Mouse (Mus musculus) kidney, embryonic 14.5 days (tissue): ENCODE results near the gene Upf2. TPM values are rescaled to one million over a fixed set of nuclear protein-coding genes. Genes with fewer than 3 reads are reported as not detected.
"Not testable (repeated sequence)": the region's sequence is repeated elsewhere in the genome, so short reads cannot be mapped to it uniquely, and the experiment has no call there.

ENCODE experiments used
- ATAC-seq: fragments of 200-750 bp; cut with Nextera tagmentation; 2 replicates; pipeline ENCODE4 v1.8.0; 2017; ENCODE audit warnings: moderate number of reproducible peaks, mild to moderate bottlenecking, moderate TSS enrichment, moderate library complexity; ENCODE audit not compliant: low FRiP score, low TSS enrichment
- H3K27ac ChIP-seq: fragments of 300-500 bp; sonication (generic); 2 replicates; pipeline ENCODE4 v1.5.1; 2014; ENCODE audit warnings: low read depth, mild to moderate bottlenecking, low read length, moderate library complexity, mixed read lengths
- H3K27me3 ChIP-seq: fragments of 300-500 bp; sonication (generic); 2 replicates; pipeline ENCODE4 v1.6.1; 2014; ENCODE audit warnings: mild to moderate bottlenecking, low read length; ENCODE audit not compliant: control insufficient read depth, insufficient read depth
- H3K36me3 ChIP-seq: fragments of 300-500 bp; sonication (generic); 2 replicates; pipeline ENCODE4 v1.6.1; 2014; ENCODE audit warnings: low read length, mixed read lengths; ENCODE audit not compliant: control insufficient read depth, insufficient read depth
- H3K4me1 ChIP-seq: fragments of 300-500 bp; sonication (generic); 2 replicates; pipeline ENCODE4 v1.6.1; 2014; ENCODE audit warnings: low read length, mixed read lengths; ENCODE audit not compliant: control insufficient read depth, insufficient read depth
- H3K4me2 ChIP-seq: fragments of 300-500 bp; sonication (generic); replicated peaks from 2 replicates; pipeline ENCODE4 v1.6.1; 2014; ENCODE audit warnings: low read depth, mild to moderate bottlenecking, low read length
- H3K4me3 ChIP-seq: fragments of 300-500 bp; sonication (generic); 2 replicates; pipeline ENCODE4 v1.5.1; 2014; ENCODE audit warnings: mild to moderate bottlenecking, low read length
- H3K9ac ChIP-seq: fragments of 300-500 bp; sonication (generic); 2 replicates; pipeline ENCODE4 v1.6.1; 2014; ENCODE audit warnings: low read depth, mild to moderate bottlenecking, low read length, moderate library complexity
- H3K9me3 ChIP-seq: fragments of 300-500 bp; sonication (generic); 2 replicates; pipeline ENCODE4 v1.6.1; 2016; ENCODE audit warnings: low read length; ENCODE audit not compliant: control insufficient read depth
- WGBS: fragments of 180-500 bp; shearing (Covaris S2); extraction: QIAGEN DNeasy Blood & Tissue Kit; methylation state at CpG from one replicate; pipeline ENCODE4 v1.1.7; 2014; 5-methylcytosine and 5-hydroxymethylcytosine counted together
- polyA plus RNA-seq: library from polyadenylated mRNA; unstranded; fragments of >200 nt; fragmentation: Nextera tagmentation; extraction: Ambion mirVana; gene quantifications from 2 replicates; pipeline ENCODE4 v1.2.1, GENCODE M21; 2014

Upf2 gene
- polyA plus RNA-seq, 1 experiment from 2014 or later, result 12.1 TPM

DNA sequence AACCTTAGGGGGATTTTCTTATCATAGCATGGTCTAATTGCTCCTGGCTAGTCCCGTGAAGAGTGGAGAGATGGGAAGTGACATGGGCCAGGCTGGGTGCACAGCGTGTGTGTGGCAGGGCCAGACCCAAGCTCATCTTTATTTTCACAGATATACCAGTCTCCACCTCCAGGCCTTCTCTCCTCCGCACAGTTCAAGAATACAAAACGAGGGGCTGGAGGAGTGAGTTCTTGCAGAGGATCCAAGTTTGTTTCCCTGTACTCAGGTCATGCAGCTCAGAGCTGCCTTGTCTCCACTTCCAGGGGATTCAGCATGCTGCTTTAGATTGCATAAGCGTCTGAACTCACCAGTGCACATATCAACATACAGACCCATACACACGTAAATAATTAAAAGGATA is 131.3 kb downstream of the Upf2 start:
- Histone ChIP-seq H3K27me3 (no peaks in the 10 kb centered on the region), H3K4me2 (no peak overlapping the region), H3K4me1 (0 out of 2 replicates have a peak, but pooled peaks cover 6% of the 10 kb centered on the region), H3K4me3 (no peak overlapping the region), H3K36me3 (no peaks in the 10 kb centered on the region), H3K9me3 (no peaks in the 10 kb centered on the region), H3K27ac (no peak overlapping the region), H3K9ac (no peak overlapping the region)
- ATAC-seq, result no peak
- 81% methylated on average over 6 of the region's 6 CpGs for WGBS

DNA sequence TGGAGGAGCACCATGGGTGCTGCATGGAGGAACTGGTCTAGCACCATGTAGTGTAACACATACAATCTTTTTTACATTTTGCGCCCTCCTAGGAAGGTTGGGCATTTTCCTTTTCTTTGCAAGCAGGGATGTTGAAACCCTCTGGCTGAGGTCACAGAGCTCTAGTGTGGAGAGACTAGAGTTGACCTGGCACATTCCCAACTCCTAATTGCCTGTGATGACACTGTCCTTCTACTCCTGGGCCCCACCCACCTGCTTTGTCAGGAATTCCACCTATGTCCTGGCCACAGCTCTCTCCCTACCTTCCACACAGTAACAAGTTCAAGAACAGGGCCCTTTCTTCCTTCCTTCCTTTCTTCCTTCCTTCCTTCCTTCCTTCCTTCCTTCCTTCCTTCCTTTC is 132.4 kb downstream of the Upf2 start:
- Histone ChIP-seq H3K4me3 (no peak overlapping the region), H3K36me3 (no peaks in the 10 kb centered on the region), H3K4me1 (0 out of 2 replicates have a peak, but pooled peaks cover 6% of the 10 kb centered on the region), H3K27ac (no peak overlapping the region), H3K27me3 (no peaks in the 10 kb centered on the region), H3K9me3 (no peaks in the 10 kb centered on the region), H3K4me2 (no peak overlapping the region), H3K9ac (no peak overlapping the region)
- no peak for ATAC-seq
- WGBS, result 100% methylated on average over 1 of the region's 1 CpGs

DNA sequence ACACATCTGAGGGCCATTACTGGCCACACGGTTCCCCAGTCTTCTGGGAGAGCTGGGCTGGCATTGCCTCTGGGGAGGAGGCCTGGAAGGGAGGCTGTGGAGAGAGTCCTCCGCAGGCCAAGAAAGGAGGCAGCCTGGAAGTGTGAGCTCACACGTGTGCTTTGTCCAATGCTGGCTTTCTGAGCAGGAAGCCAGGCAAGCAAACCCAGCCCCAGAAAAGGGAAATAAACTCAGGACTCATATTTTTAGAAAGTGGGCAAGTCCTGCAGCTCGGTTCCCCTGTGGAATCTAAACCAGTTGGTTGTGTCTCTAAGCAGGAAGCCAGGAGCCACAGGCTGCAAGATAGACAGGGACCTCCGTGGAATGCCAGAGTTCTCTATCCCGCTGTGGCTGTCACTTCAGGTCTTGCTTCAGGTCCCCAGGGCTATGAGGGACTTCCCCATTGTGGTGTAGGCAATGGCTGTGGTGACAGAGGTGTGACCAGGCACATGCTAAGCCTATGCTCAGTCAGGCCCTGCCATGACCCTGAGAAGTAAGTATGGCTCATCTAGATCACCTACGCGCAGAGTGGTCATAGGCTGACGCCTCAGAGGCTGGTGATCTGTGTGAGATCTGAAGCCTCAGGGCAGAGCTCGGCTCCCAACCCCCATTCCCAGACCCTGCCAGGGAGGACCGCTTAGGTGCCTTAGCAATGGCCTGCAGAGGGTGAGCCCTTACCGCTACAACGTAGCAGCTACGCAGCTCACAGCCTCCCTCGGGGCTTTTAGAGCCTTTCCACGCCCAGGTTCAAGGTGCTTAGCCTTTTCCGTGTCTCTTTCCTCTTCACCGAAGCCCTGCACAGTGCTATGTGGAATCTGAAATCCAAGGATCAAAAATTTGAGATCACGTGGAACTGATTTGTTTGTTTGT is 134.6 kb downstream of the Upf2 start:
- Histone ChIP-seq H3K4me3 (no peak overlapping the region), H3K9ac (no peak overlapping the region), H3K27me3 (no peaks in the 10 kb centered on the region), H3K4me1 (0 out of 2 replicates have a peak, but pooled peaks cover 6% of the 10 kb centered on the region), H3K9me3 (no peaks in the 10 kb centered on the region), H3K27ac (no peak overlapping the region), H3K36me3 (no peaks in the 10 kb centered on the region), H3K4me2 (no peak overlapping the region)
- no peak for ATAC-seq
- WGBS, result 69% methylated on average over 19 of the region's 19 CpGs

DNA sequence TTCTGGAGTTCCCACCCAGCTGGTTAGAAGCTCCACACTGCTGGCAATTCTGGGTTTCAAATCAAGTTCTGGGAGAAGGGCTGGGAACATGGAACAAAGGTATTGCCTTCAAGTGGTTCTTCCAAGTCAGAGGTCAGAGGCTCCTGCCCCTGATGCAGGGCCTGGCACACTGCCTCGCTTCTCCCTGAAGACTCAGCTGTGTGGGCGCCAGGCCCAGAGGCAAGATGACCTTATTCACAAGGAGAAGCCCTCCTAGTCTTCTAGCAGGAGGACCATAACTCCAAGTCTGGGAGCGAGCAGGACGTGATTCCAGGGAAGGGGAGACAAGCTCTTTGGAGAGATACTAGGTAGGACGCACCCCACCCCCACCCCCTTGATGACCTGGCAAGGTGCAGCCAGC is 135.9 kb downstream of the Upf2 start:
- H3K4me3 ChIP-seq, result no peak overlapping the region
- H3K9ac ChIP-seq, result no peak overlapping the region
- no peaks in the 10 kb centered on the region for H3K36me3 ChIP-seq
- no peak overlapping the region for H3K27ac ChIP-seq
- H3K9me3 ChIP-seq, result no peaks in the 10 kb centered on the region
- H3K27me3 ChIP-seq, result no peaks in the 10 kb centered on the region
- H3K4me1 ChIP-seq, result 0 out of 2 replicates have a peak, but pooled peaks cover 2% of the 10 kb centered on the region
- H3K4me2 ChIP-seq, result no peak overlapping the region
- no peak for ATAC-seq
- WGBS, result 90% methylated on average over 5 of the region's 5 CpGs

DNA sequence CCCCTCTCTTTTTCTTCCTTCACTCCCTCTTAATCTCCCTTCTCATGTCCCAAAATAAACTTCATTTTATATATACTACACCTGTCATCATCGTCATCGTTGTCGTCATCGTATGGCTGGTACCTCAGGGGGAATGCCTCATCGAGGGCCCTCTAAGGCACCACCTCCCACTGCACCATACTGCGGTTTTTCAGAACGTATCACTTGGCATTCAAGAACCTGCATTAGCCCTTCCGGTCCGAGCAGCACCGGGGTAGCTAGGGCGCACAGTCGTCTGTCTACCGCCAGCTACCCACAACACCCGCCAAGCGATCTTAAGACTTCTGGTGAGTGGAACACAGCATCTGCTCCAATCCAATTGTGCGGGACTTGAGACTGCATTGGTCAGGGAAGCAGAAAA is 138.7 kb downstream of the Upf2 start:
- H3K27me3 ChIP-seq, ATAC-seq, H3K36me3 ChIP-seq, H3K9me3 ChIP-seq, H3K4me1 ChIP-seq, H3K4me3 ChIP-seq, H3K9ac ChIP-seq, H3K27ac ChIP-seq, H3K4me2 ChIP-seq: not testable (repeated sequence)
- 91% methylated on average over 16 of the region's 16 CpGs for WGBS

DNA sequence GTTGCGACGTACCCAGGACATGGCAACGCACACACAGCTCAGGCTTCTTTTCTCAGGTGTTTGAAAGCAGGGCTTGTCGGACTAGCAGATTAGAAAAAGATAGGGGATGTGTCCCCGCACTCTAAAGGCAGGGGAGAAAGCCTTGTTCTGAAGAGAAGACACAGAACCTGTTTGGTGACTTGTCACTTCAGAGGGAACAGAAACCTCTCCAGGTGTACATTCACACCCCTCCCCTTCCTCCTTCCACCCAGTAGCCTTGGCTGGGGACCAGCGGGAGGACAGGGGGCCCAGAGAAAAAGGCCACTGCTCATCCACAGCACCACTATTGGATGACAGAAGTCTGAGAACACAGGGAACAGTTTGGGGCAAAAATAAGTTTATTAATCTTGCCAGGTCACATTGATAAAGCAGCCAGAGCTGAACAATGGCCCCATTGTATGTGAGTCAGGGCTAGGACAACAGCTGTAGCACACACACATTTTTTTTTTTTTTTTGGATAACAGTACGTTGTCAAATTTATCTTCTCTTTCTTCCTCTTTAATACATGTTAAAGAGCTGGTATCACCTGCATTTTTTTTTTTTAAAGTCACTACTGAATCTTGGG is 145.9 kb downstream of the Upf2 start:
- ATAC-seq, result no peak
- peaks cover 5% of the 10 kb centered on the region; the same call in 1 of the 2 replicates for H3K4me1 ChIP-seq
- H3K9ac ChIP-seq, result no peak overlapping the region
- H3K36me3 ChIP-seq, result no peaks in the 10 kb centered on the region
- H3K4me3 ChIP-seq, result no peak overlapping the region
- H3K27me3 ChIP-seq, result peaks cover 10% of the 10 kb centered on the region
- no peak overlapping the region for H3K27ac ChIP-seq
- H3K9me3 ChIP-seq, result no peaks in the 10 kb centered on the region
- WGBS, result 68% methylated on average over 7 of the region's 7 CpGs
- H3K4me2 ChIP-seq, result no peak overlapping the region

DNA sequence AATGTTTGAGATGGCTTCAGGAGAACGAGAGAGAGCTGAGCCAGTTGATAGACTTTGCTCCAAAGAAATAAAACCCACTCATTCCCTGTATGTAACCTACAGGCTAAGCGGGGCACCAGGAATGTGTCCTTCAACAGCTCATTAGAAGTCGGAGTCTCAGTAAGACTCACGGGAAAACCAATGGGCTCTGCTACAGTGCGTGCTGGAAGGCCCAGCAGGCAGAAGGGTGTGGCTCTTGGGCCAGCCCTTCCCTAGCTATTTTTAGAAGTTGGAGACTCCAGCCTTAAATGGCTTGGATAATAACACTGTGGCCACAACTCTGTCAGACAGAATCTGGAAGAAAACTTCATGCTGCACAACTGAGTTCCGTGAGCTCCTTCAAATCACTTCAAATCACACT is 147.7 kb downstream of the Upf2 start:
- Histone ChIP-seq H3K4me2 (no peak overlapping the region), H3K4me1 (peaks cover 5% of the 10 kb centered on the region; the same call in 1 of the 2 replicates), H3K27ac (no peak overlapping the region), H3K9ac (no peak overlapping the region), H3K36me3 (no peaks in the 10 kb centered on the region), H3K27me3 (peaks cover 10% of the 10 kb centered on the region), H3K4me3 (no peak overlapping the region), H3K9me3 (no peaks in the 10 kb centered on the region)
- 38% methylated on average over 6 of the region's 6 CpGs for WGBS
- no peak for ATAC-seq

DNA sequence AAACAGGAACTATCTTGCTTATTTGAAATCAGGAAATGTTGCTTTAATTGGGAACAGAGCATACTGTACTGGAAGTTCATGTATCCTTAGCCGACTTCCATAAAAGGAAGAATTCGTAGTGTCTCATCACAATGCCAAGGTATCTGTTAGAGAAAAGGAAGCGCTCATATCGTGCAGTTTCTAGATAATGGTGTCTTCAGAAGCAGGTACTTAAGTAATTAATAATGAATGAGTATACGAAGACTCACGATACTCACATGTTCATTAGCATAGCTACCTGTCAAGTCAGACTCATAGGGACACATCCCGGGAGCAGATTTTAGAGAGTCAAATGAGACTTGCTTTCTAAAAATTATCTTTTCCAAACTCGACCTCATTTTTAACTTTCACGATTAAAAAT is 148.2 kb downstream of the Upf2 start:
- Histone ChIP-seq H3K4me1 (peaks cover 5% of the 10 kb centered on the region; the same call in 1 of the 2 replicates), H3K27ac (no peak overlapping the region), H3K9ac (no peak overlapping the region), H3K9me3 (no peaks in the 10 kb centered on the region), H3K36me3 (no peaks in the 10 kb centered on the region), H3K4me3 (no peak overlapping the region), H3K27me3 (peaks cover 10% of the 10 kb centered on the region), H3K4me2 (no peak overlapping the region)
- 86% methylated on average over 9 of the region's 9 CpGs for WGBS
- no peak for ATAC-seq
